Mouse (Mus musculus): ENCODE measurements around the gene Zdbf2. TPM values are rescaled to one million over a fixed set of nuclear protein-coding genes. Genes with fewer than 3 reads are reported as not detected.
"Not testable (repeated sequence)": the region's sequence is repeated elsewhere in the genome, so short reads cannot be mapped to it uniquely, and the experiment has no call there.

Zdbf2 gene
- polyA plus RNA-seq, 1 experiment from 2014 or later, result 4.2 TPM

DNA sequence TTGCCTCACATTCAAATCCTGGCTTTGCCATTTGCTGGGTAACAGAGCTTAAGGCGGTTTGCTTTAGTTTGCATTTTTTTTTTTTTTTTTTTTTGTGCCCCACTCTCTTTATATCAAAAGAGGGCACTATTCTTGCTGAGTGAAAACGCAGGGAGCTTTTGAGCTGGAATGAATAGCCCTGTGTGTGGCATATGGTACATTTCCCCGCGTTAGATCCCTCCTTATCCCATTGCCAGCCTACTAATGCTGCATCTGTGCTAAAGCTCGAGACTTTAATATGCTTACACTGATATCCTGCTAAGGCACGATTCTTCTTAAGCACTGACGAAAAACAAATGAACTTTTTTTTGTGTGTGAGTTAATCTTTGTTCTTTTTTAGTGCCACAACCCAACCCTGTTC lies 20.9 kb downstream of the Zdbf2 start:
- H3K4me3 ChIP-seq (ENCODE audit: low read length), result no peak overlapping the region
- H3K9ac ChIP-seq (replicated peaks; ENCODE audit: low read length), result no peak overlapping the region
- no peaks in the 10 kb centered on the region for H3K4me1 ChIP-seq (ENCODE audit: insufficient read depth, low read length)
- no peak for ATAC-seq (ENCODE audit: low FRiP score, low TSS enrichment)
- 63% methylated on average over 7 of the region's 7 CpGs for WGBS
- H3K9me3 ChIP-seq (ENCODE audit: low read length), result no peaks in the 10 kb centered on the region
- H3K36me3 ChIP-seq (ENCODE audit: insufficient read depth, low read length), result no peaks in the 10 kb centered on the region
- H3K4me2 ChIP-seq (replicated peaks; ENCODE audit: low read depth, low read length), result no peak overlapping the region
- H3K27ac ChIP-seq (ENCODE audit: low read length), result no peak overlapping the region
- H3K27me3 ChIP-seq (ENCODE audit: insufficient read depth, low read length), result no peaks in the 10 kb centered on the region

DNA sequence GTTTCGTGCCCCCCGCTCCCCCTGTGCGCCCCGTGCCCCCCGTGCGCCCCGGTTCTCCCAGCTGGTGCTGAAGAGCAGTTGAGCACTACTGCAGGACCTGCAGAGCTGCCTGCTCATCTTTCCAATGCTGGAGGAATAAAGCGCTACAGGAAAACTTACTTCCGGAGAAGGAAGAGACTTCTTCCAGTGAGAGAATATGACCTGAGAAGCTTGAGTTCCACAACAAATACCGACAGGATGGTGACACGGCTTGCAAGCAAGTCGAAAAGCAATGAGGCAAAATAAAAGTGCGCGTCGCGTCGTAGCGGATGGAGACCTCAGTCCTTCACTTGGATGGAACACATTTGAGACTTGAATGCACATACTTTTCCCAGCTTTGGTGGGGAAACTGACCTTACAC lies 36.6 kb downstream of the Zdbf2 start:
- no peak for ATAC-seq (ENCODE audit: low FRiP score, low TSS enrichment)
- no peak overlapping the region for H3K4me3 ChIP-seq (ENCODE audit: low read length)
- H3K4me2 ChIP-seq (replicated peaks; ENCODE audit: low read depth, low read length), result peak overlapping the region; percentile 31; the same call in 1 of the 2 replicates

DNA sequence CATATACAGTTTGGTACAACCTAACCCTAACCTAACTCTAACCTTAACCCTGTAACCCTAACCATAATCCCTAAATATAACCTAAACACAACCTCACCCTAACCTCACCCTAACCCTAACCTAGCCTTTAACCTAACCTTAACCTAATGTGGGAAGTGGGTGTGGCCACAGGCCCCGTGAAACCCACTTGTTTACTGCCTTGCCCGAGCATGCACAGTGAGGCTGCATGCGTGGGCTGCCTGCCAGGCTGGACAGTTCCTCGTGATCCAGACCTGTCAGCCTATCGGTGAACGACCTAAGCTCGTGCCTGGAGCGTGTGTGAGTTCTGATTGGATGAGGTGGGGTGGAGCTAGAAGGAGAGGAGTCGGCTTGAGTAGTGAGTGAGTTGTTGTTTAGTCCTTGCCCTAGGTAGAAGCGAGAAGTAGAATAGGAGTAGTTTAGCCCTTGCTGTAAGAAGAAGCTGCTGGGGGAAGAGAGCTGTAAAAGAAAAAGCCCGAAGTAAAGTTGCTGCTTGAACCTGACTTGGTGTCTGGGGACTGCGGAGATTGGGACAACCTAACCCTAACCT lies 50.6 kb downstream of the Zdbf2 start:
- not testable (repeated sequence) for H3K27ac ChIP-seq (ENCODE audit: low read length); H3K9ac ChIP-seq (replicated peaks; ENCODE audit: low read length)
- WGBS, result 38% methylated on average over 12 of the region's 12 CpGs

More for the DNA sequence above, 36.6 kb downstream of the Zdbf2 start:
- H3K36me3 ChIP-seq (ENCODE audit: insufficient read depth, low read length), result peaks cover 3% of the 10 kb centered on the region; the same call in 1 of the 2 replicates
- 51% methylated on average over 18 of the region's 18 CpGs for WGBS
- H3K9me3 ChIP-seq (ENCODE audit: low read length), result peaks cover 3% of the 10 kb centered on the region; the same call in 1 of the 2 replicates
- H3K27ac ChIP-seq (ENCODE audit: low read length), result no peak overlapping the region
- H3K9ac ChIP-seq (replicated peaks; ENCODE audit: low read length), result no peak overlapping the region
- H3K4me1 ChIP-seq (ENCODE audit: insufficient read depth, low read length), result no peaks in the 10 kb centered on the region
- H3K27me3 ChIP-seq (ENCODE audit: insufficient read depth, low read length), result peaks cover 19% of the 10 kb centered on the region

More for the DNA sequence above, 50.6 kb downstream of the Zdbf2 start:
- not testable (repeated sequence) for H3K27me3 ChIP-seq (ENCODE audit: insufficient read depth, low read length); H3K36me3 ChIP-seq (ENCODE audit: insufficient read depth, low read length); H3K4me2 ChIP-seq (replicated peaks; ENCODE audit: low read depth, low read length); ATAC-seq (ENCODE audit: low FRiP score, low TSS enrichment); H3K4me3 ChIP-seq (ENCODE audit: low read length); H3K9me3 ChIP-seq (ENCODE audit: low read length); H3K4me1 ChIP-seq (ENCODE audit: insufficient read depth, low read length)

Small RNA genes lying within 50 kb of the gene (microRNA-seq; reads per million reads assigned to microRNA genes)
- gene Gm24513, result 0.47 reads per million

Other genes with a start within 250 kb of the Zdbf2 start
- gene Ino80d, start 158.6 kb upstream of the Zdbf2 start, polyA plus RNA-seq (2015; fragmentation: Nextera tagmentation; extraction: Ambion mirVana), result 9.5 and 10.6 TPM in 2 replicates
- gene Eef1b2, start 96.4 kb upstream of the Zdbf2 start, polyA plus RNA-seq (2015; fragmentation: Nextera tagmentation; extraction: Ambion mirVana), result 533 and 571 TPM in 2 replicates
- gene Ndufs1, start 96.4 kb upstream of the Zdbf2 start, polyA plus RNA-seq (2015; fragmentation: Nextera tagmentation; extraction: Ambion mirVana), result 188 TPM in 2 replicates
- 0.07 and 0.09 TPM in 2 replicates for gene Gpr1, start 58.7 kb upstream of the Zdbf2 start, polyA plus RNA-seq (2015; fragmentation: Nextera tagmentation; extraction: Ambion mirVana)
- 0.91 and 1.6 TPM in 2 replicates for gene Adam23, start 172.6 kb downstream of the Zdbf2 start, polyA plus RNA-seq (2015; fragmentation: Nextera tagmentation; extraction: Ambion mirVana)